Mouse (Mus musculus) CD4-positive, CD25-positive, alpha-beta regulatory T cell, adult 4 months (primary cell): ENCODE measurements around the gene Ttc24. TPM values are rescaled to one million over a fixed set of nuclear protein-coding genes. Genes with fewer than 3 reads are reported as not detected.

Source experiments
- ATAC-seq: one replicate; pipeline ENCODE4 v1.8.0; 2017
- polyA plus RNA-seq, 2 experiments: library from polyadenylated mRNA; unstranded; fragments of 100-300 nt; shearing (Covaris generic); gene quantifications; one replicate each; pipeline ENCODE4 v1.2.1; 2017

The Ttc24 gene
- polyA plus RNA-seq, 2 experiments from 2014 or later = not detected

DNA sequence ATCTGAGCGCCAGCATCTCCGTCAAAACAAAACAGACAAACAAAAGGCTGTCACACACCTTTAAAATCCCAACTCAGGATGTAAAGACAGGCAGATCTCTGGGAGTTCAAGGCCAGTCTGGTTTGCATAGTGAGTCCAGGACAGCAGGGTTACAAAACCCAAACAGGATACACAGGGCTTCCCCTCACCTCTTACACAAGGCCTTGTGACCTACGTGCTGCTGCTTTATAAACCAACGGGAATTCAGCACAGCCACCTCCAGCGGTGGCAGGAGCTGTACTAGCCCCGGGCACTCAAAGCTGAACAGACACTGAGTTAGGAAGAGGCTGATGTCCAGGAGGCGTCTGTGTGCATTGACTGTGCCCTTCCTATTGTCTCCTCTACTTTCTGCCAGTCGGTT is 663 bp downstream of the Ttc24 start:
- ATAC-seq = no peak

DNA sequence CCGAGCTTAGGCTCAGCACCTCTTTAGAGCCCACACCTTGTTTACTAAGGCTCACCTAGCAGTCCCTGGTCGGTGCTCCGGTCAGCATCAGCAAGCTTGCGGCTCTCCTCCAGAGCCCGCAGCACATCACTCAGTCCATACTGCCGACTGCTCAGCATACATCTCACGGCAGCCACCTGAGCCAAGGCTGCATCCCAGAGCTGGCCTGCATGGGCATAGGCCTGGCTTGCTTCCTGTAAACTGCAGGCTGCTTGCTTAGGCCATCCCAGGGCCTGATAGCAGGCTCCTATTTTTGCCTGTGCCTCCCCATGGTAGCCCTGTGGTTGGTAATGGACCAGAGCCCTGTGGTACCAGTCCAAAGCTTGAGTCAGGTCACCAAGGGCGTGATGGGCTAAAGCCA is 3.3 kb downstream of the Ttc24 start:
- ATAC-seq = no peak

DNA sequence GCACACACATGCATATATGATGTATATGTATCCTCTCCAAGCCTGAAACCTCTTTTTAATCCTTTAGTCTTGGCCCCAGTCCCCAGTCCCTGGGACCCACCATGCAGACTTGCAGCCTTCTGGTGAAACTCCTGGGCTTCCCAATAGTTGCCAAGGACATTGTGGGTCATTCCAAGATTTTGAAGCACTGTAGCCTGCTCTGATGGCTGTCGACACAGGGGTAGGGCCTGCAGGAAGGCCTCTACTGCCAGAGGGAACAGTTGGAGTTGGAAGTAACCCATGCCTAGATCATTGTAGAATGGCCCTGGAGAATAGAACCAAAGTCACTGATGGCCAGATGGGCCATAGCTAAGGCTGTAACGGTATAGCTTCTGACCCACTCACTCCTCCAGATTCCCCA is 3.8 kb downstream of the Ttc24 start:
- ATAC-seq = no peak

DNA sequence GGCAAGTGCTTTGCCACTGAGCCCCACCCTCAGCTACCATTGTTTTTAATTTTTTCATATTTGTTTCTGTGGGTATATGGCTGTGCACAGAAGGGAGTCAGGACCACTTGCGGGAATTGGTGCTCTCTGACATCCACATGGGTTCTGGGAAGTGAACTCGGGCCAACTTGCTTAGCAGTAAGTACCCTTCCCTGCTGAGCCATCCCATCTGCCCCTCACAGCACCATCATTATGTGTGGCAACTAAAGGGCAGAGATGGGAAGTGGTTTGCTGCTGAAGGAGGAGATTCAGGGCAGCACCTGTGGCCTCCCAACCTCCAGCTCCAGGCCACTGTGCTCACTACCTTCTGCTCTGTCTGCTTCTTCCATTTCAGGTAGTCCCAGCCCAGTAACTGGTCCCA is 4.5 kb downstream of the Ttc24 start:
- ATAC-seq = no peak

DNA sequence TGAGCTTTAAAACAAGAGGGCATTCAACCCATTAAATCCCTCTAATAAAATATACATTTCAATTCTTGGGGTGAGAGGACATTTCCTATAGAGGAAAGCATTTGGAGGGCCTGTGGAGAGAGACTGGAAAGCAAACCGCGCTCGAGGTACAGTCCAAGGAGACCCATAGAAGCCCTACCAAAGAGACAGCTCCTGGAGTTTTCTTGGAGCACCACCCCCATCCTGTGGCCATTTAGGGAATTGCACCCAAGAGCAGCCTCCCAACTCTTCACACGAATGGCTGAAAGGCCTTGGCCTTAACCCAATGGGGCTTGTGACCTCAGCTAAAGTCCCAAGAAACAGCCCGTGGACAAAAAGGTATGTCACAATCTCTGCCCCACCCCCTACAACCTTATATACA is 6.3 kb downstream of the Ttc24 start:
- peak; percentile 75 for ATAC-seq

DNA sequence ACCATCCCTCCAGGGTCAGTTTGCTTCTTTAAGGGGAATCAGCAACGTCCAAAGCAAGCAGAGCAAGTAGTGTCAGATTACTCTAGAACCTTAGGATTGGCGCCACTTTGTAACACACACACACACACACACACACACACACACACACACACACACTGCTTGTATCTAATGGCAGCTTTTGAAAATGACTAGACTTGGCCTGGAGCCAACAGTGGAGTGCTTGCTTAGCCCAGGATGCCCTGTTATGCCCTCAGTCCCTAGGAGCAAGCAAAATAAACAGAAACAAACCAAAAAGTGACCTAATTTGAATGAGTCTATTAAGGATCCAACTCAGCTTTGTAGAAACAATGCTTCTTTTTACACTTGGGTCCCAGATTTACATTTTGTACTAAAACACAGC is 9.7 kb downstream of the Ttc24 start:
- ATAC-seq = no peak

DNA sequence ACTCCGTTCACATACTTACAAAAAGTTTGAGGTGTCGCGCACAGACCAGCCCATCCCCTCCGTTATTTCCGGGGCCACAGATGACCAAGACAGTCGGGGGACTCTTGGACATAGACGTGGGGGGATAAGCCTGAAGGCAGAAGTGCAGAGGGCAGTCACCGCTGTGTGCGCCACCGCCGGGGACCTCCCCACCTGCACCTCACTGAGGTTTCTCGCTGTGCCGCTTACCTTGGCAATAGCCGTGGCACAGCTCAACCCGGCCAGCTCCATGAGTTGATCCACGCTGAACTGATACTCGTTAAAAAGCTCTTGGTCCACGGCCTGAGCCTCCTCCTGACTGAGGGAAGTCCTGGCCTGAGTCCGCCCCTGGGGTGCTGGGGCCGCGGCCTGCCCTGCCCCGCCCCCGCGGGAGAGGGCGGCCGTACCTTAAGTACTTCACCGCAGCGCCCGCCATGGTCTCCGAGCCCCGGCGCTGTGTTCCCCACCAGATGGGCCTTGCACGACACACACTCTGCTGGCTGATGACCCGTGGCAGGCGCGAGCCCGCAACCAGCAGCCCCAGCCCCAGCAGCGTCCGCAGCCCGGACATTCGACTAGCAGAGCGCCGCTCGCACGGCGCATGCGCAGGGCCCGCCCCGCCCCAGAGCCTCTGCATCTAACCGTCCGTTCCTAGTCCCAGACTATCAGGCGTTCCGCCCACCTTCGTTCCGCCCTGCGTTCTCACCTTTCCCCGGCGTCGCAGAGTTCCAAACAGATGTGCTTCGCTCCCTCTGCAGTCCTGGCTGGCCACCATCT is 20.0 kb downstream of the Ttc24 start, which contains the start of gene Naxe:
Gene Naxe, minus strand, starts transcription at position 594 of the 795 bp plus-strand sequence.
- peak; percentile 92 for ATAC-seq

DNA sequence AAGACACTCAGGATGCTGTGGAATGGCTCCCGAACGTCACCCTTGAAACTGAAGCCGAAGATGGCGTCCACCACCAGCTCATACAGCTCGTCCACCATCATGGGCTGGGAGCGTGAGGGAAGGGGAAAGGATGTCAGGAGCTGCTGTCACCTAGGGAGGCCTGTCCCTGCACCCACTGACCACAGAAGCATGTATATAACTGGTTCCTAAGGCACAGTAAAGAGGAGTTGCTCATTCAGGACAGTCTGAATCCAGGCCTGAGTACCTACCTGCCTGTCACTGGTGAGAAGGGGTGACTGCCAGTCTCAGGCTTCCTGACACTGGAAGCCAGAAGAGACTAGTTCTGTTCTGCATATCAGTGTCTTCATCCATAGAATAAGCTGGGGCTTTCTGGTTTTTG is 21.1 kb downstream of the Ttc24 start:
- no peak for ATAC-seq

DNA sequence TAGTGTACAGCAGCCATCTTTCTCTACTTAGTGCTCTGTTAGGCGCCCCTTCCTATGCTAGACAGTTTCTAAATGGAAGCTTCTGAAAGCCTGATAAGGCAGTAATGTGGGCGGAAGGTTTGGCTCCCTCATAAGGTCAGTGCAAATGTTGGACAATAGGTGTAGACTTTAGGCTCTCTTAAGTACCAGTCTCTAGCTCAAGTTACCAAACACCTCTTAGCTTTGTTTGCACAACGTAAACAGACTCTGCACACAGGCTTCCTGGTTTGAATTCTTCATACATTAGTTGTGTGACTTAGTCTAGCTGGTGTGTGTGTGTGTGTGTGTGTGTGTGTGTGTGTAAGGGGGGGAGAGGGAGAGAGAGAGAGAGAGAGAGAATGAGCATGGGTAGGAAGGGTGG is 28.6 kb downstream of the Ttc24 start:
- ATAC-seq = no peak

DNA sequence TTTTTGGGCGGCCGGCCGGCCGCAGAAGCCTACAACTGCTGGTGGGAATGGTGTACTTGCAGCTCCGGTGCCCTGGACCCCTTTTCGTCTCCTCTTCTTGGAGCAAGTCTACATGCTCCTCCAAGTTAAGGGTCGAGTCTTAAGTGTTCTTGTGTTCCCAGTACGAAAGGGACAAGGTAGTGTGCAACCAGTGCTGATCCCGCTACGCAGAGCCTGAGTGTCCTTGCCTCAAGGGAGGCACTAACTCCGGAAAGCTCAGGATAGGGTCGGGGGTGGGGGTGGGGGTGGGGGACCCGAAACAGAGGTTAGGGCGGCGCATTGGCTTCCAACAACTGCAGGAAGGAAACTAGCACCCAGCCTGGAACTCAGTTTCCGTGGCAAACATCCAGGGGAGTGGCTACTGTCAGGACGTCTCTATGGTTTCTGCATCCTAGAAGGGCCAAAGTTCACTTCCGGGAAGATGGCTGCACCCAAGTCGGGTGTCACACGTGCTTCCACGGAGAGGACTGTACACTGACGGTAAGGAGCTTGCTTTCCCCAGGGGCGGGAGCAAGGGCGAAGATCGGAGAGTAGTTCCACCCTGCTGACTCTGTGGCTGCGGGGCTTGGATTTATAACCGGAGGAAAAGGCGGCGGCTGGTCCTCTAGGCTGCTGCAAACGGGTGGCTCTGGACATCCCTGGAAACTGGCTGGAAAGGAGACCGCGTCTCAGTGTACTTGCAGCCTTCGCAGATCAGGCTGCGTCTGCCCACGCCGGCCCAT is 35.3 kb downstream of the Ttc24 start, which contains the start of gene Gpatch4:
Gene Gpatch4, plus strand, starts transcription at position 448 of the 761 bp plus-strand sequence.
- peak; percentile 99 for ATAC-seq

DNA sequence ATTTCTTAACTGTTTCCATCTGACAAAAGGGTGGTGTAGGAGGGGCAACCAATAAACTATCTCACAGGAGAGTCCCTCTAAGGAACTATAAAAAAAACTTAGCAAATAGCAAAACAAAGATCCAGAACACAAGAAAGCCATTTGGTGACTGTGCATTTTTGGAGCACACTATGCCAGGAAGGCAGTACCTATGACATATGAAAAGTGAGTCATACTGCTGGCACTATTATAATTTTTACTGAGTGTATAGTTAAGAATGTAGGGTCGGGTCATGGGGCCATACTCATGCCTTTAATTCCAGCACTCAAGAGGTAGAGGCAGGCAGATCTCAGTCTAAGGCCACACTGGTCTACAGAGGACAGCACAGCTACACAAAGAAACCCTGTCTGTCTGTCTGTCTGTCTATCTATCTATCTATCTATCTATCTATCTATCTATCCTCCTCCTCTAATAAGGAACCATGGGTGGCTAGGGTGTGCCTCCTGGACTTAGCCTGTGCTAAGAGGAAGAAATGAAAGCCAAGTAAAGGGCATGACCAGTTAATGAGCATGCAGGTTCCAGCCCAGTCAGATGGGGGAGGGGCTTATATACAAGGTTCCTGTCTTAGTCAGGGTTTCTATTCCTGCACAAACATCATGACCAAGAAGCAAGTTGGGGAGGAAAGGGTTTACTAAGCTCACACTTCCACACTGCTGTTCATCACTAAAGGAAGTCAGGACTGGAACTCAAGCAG is 42.4 kb downstream of the Ttc24 start:
- ATAC-seq = no peak

DNA sequence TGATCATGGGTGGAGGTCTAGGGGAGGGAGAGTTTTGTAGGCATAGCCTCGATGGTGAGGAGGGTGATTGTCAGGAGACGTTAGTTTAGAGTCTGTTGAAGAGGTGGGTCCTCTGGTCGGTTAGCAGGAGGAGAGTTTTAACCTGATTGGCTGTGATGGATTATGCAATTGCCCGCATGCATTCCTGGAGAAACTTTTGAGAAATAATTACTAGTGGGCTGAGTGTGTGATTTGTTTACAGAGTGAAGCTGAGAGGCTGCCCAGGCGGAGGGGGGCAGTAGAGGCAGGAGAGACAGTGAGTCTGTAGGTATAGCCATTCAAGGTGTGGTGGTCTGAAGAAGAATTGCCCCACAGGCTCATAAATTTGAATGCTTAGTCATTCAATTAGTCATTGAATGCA is 44.6 kb downstream of the Ttc24 start:
- no peak for ATAC-seq

DNA sequence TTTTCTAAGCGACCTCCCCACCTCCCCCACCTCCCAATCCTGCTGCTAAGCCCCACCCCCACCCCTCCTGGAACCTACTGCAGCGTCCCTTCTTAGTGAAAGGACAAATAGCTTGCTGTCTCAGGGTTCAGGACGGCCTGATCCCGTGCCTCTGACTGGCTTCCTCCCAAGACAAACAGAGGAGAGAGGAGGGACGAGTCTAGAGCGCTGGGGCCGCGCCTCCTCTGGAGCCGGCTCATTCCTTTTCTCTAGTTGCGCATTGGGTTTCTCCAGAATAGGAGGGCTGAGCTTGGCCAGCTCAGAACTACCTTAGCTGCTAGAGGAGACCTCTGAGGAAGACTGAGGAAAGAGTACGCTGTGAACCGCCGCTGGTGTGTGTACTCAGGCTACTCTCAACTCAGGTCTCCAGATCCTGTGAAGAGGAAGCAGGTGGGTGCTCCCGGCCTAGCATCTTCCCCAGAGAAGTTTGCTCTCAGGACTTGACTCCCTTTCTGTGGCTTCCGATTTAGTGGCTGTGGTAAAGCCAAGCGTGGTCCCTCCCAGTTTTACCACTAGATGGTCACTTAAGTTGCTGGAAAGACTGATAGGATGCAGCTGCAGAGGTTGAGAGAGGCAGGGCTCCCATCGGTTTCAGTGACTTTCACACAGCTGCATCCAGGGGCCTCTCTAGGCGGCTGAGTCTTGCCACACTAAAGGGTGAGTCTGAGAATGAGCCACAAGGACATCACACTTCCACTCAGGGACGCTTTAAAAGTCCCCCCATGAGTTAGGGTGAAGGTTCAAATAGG is 47.3 kb downstream of the Ttc24 start:
- ATAC-seq = no peak

DNA sequence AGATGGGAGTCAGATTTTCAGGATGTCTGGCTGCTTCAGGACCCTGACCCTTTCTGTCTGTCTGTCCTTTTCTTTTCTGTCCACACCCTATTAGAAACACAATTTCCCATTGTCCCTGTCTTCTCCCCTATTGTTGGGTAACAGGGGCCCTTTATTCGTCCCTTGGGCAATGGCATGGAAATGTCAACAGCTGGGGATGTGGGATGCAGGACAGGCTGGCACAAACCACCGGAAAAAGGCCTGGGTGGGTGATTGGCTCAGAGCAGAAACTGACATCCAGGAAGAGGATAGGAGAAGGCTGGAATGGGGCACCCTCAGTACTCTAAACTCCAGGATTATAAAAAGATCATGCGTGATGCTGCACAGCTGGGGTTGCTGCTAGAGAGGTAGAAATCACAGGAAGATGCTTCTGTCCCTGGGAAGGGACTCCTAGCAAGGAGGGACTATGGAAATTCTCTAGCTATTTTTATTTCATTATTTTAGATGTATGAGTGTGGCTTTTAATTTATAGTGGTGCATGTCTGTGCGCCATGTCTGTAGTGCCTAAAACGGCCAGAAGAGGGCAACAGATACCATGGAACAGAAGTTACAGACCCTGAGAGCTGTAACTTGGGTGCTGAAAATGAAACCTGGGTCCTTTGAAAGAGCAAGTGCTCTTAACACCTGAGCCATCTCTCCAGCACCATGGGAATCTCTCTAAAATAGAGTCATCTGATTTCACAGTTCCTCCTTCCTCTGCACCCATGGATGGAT is 50.5 kb downstream of the Ttc24 start, which contains the start of gene Hapln2:
Gene Hapln2, minus strand, starts transcription at position 150 of the 753 bp plus-strand sequence.
- no peak for ATAC-seq

DNA sequence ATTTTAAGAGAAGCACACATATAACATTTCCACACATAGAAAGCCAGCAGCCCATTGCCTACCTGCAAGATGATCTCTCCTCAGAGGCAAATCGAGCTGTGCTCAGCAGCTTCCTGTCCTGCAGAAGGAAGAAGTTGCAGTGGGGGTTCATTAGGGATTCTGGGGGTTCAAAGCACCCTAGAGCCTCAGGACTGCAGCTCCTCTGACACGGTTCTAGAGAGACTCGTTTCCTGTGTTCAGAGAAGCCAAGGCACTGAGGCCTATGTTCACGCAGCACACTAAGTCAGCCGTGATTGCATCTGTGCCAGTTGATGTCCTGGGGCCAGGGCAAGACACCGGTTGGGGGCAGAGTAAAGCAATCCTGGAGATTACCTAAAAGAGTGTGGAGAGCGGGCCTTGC is 51.3 kb downstream of the Ttc24 start:
- no peak for ATAC-seq

DNA sequence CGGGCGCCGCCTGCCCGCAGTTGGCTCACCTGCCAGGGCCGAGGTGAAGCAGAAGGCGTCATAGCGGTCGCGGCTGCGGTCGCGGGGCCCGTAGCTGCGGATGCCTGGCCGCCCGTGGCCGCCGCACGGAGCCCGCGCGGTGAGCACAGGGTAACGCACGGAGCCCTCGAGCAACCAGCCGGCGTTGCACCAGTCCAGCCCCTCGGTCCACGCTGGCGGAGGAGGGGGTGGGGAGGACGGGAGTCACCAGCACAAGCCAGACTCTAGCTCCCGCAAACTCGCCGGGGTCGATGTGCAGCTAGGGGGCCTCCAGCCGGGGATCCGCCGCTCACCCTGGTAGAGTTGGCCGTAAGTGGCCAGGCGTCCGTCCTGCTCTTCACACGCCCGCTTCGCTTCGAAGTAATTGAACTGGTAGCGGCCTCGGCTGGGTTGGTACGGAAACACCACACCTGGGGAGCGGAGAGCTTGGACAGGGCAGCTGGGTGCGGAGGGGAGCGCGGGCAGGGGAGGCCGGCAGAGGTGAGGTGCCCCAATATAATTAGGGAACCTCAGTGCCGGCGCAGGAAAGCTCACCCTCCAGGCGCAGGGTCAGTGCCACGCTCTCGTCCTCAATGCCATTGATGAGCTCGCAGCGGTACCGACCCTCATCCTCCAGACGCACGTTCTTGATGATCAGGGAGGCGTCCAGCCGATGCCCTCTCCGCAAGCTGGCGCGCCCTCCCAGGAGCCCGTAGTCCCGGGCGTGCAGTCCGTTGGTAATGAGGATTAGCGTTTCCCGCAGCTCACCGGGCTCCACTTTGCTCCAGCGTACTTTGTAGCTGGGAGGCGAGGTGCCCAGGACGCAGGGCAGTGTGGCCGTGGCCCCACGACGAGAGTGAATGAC is 54.7 kb downstream of the Ttc24 start:
- peak; percentile 56 for ATAC-seq

DNA sequence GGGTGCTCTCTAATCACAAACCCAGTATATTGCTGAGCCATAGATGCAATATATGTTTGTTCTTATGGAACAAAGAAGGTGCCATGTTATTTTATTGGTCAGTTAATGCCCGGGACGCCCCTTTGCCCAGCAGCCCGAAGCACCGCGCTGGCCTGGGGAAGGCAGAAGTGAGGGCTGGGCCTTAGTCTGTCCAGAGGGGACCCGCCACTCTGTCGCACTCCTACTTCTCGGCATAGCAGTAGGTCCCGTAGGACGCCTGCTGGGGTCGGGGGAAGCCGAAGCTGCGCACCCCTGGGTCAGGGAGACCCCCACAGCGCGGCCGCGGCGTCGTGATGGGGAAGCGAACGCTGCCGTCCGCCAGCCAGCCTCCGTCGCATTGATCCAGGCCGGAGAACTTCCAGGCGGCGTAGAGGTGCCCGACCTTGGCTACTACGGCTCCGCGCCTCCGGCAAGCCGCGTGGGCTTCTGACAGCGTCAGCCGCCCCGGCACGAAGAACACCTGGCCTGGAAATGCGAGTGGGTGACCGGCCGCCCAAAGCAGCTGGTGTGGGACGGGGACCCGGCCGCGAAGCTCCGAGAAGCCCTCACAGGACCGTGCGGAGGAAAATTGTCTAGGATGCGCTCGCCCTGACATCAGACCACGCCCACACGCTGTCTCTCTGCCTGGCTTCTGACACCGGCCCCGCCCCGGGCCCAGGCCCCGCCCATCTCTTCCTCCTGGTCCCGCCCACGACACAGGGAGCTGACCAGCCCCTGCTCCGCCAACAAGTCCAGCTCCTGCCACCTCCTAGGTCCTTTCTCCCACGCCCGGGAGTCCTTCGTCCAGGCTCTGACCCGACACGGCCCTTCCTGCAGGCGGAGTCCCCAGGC is 55.5 kb downstream of the Ttc24 start:
- peak; percentile 77 for ATAC-seq
